Mouse (Mus musculus): ENCODE results near the gene Hs2st1. TPM values are rescaled to one million over a fixed set of nuclear protein-coding genes. Genes with fewer than 3 reads are reported as not detected.

The Hs2st1 gene
- polyA plus RNA-seq, 1 experiment from 2014 or later, result 13.7 TPM

DNA sequence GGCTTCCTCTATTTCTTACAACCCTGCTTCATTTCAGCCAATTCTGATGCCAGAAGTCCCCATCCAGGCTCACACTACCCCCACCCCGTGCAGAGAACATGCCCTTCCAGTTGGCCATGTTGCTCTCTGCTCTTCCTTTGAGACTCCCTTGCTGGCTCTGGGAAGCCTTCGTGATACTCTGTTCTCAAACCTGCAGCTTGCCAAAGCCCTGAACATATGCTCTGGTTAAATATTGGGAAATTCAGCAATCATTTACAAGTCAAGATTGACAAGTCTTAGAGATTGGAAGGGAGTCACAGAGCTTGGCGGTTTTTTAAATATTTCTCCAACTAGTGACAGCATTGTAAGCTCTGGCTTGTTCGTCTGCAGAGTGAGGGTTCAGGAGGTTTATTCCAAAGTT, 183.5 kb downstream of the Hs2st1 start:
- WGBS, result 89% methylated on average over 4 of the region's 4 CpGs
- H3K36me3 ChIP-seq, result no peaks in the 10 kb centered on the region
- H3K4me2 ChIP-seq, result no peak overlapping the region
- H3K27ac ChIP-seq, result no peak overlapping the region
- no peaks in the 10 kb centered on the region for H3K4me1 ChIP-seq (replicated peaks)
- no peak for ATAC-seq (ENCODE audit: low FRiP score)
- H3K4me3 ChIP-seq, result no peak overlapping the region
- no peak overlapping the region for H3K9ac ChIP-seq
- 0 out of 2 replicates have a peak, but pooled peaks cover 3% of the 10 kb centered on the region for H3K27me3 ChIP-seq
- H3K9me3 ChIP-seq, result no peaks in the 10 kb centered on the region

GRCm38 (mm10) chr3:144384648-144385047, 185.3 kb downstream of the Hs2st1 start:
- WGBS, result 91% methylated on average over 10 of the region's 10 CpGs
- ATAC-seq (ENCODE audit: low FRiP score), result no peak
- H3K4me3 ChIP-seq, result no peak overlapping the region

DNA sequence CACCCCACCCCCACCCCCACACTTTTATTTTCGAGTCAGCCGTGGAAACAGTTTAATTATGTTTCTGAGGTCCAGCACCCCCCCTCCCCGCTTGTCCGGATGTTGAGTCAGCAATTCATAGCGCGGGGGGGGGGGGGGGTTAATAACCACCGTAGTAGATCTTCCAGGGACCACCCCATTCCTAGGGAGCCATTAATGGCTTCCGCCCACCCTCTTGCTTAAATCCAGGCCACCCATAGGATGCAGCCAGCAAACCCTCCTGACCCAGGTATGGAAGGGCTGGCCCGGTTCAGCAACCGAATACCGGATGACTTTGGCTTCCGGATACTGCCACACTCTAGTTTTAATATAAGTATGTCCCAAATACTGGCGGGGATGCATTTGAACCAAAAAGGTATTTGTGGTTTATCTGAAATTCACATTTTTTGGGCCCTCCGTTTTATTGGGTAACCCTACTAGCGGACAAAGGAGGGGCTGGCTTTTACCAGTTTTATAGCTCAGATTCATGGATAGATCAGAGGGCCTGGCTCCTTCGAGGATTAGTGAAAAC, 188.5 kb downstream of the Hs2st1 start:
- no peak overlapping the region for H3K27ac ChIP-seq
- H3K4me3 ChIP-seq, result no peak overlapping the region
- WGBS, result 51% methylated on average over 16 of the region's 16 CpGs
- no peak overlapping the region for H3K9ac ChIP-seq
- H3K36me3 ChIP-seq, result no peaks in the 10 kb centered on the region
- no peaks in the 10 kb centered on the region for H3K9me3 ChIP-seq
- no peak for ATAC-seq (ENCODE audit: low FRiP score)
- peak overlapping the region; percentile 44 for H3K4me2 ChIP-seq
- peaks cover 35% of the 10 kb centered on the region for H3K4me1 ChIP-seq (replicated peaks)
- H3K27me3 ChIP-seq, result 0 out of 2 replicates have a peak, but pooled peaks cover 3% of the 10 kb centered on the region

More at GRCm38 (mm10) chr3:144384648-144385047, 185.3 kb downstream of the Hs2st1 start:
- Histone ChIP-seq H3K36me3 (no peaks in the 10 kb centered on the region), H3K9ac (no peak overlapping the region), H3K4me1 (replicated peaks) (peaks cover 7% of the 10 kb centered on the region; the same call in 1 of the 2 replicates), H3K9me3 (no peaks in the 10 kb centered on the region), H3K27ac (no peak overlapping the region), H3K4me2 (no peak overlapping the region), H3K27me3 (0 out of 2 replicates have a peak, but pooled peaks cover 3% of the 10 kb centered on the region)

DNA sequence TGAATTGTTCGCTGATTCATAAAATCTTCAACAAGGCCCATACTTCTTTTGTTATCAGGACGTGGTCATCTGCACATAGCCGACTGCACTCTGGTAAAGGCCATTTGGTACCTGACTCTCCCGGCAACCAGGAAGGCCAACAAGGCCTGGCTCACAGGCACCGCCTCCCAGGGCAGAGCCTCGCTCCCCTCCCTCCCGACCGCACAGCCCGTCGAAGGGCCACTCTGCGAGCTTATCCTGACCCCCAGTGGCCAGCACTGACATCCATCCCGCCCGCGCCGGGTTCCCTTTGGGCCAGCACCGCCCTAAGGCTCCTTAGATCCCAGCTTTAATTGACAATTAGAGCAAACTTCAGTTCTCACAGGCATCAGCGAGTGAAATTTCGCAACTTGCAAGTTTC, 189.1 kb downstream of the Hs2st1 start:
- Histone ChIP-seq H3K9me3 (no peaks in the 10 kb centered on the region), H3K36me3 (no peaks in the 10 kb centered on the region), H3K27ac (no peak overlapping the region), H3K9ac (0 out of 2 replicates have a peak overlapping the region, but pooled peaks have one; percentile 39), H3K4me2 (peak overlapping the region; percentile 44), H3K4me3 (peak overlapping the region; percentile 22), H3K27me3 (0 out of 2 replicates have a peak, but pooled peaks cover 3% of the 10 kb centered on the region), H3K4me1 (replicated peaks) (peaks cover 36% of the 10 kb centered on the region)
- ATAC-seq (ENCODE audit: low FRiP score), result peak; percentile 76
- WGBS, result 3% methylated on average over 18 of the region's 18 CpGs

- H3K9me3 ChIP-seq, result no peaks in the 10 kb centered on the region
- no peak overlapping the region for H3K4me3 ChIP-seq
- no peaks in the 10 kb centered on the region for H3K36me3 ChIP-seq
- ATAC-seq (ENCODE audit: low FRiP score), result no peak
- 0 out of 2 replicates have a peak, but pooled peaks cover 4% of the 10 kb centered on the region for H3K27me3 ChIP-seq
- 88% methylated on average over 4 of the region's 4 CpGs for WGBS
- no peak overlapping the region for H3K9ac ChIP-seq
- no peak overlapping the region for H3K4me2 ChIP-seq
- H3K27ac ChIP-seq, result no peak overlapping the region
- H3K4me1 ChIP-seq (replicated peaks), result peaks cover 36% of the 10 kb centered on the region
Measured at GRCm38 (mm10) chr3:144379801-144380200, 190.2 kb downstream of the Hs2st1 start.

Other genes with a start within 250 kb of the Hs2st1 start
- 552 and 565 TPM in 2 replicates for gene Selenof, start 123 bp upstream of the Hs2st1 start, polyA plus RNA-seq (2015; fragmentation: Nextera tagmentation; extraction: Ambion mirVana)
- 109 and 113 TPM in 2 replicates for gene Sh3glb1, start 150.2 kb upstream of the Hs2st1 start, polyA plus RNA-seq (2015; fragmentation: Nextera tagmentation; extraction: Ambion mirVana)
- gene Clca3a1, start 190.8 kb upstream of the Hs2st1 start, polyA plus RNA-seq (2015; fragmentation: Nextera tagmentation; extraction: Ambion mirVana), result 0.13 and 0.14 TPM in 2 replicates
- gene Clca3a2, start 249.3 kb upstream of the Hs2st1 start, polyA plus RNA-seq (2015; fragmentation: Nextera tagmentation; extraction: Ambion mirVana), result not detected in 2 replicates

Measured in hindbrain, embryonic 13.5 days (tissue).